ENCODE assay signal across 9 mouse cellular contexts in genomic region chr9:42808394-42808793, GRCm38 (mm10).
DNase-seq lines count a peak whose midpoint lies in the region; ATAC-seq and TF ChIP-seq lines count a peak whose summit lies in the region.
"Had no signal": no experiment of that assay in that cellular context is flagged by ENCODE, and none has a peak within 500 bp of the region (broad histone marks: within the 10 kb centered on the region; RNA-seq: fewer than 3 reads in every experiment).

No protein-coding gene starts in this region.

- no peaks in the 10 kb centered on the region for H3K36me3 ChIP-seq in kidney, embryonic 15.5 days
- H3K36me3 ChIP-seq in ES-Bruce4 (ENCODE audit: control insufficient read depth, insufficient read depth, low read length, poor library complexity, severe bottlenecking): no peaks in the 10 kb centered on the region
- no peaks in the 10 kb centered on the region for H3K36me3 ChIP-seq in liver, embryonic 14.5 days (replicated peaks; ENCODE audit: control insufficient read depth, insufficient read depth, low read depth)
- H3K36me3 ChIP-seq in limb, embryonic 10.5 days: no peaks in the 10 kb centered on the region

- 76% methylated on average over 9 of the region's 9 CpGs for WGBS in kidney, embryonic 15.5 days
- 56% methylated on average over 9 of the region's 9 CpGs for WGBS in liver, embryonic 14.5 days (ENCODE audit: insufficient replicate concordance)
- 71% methylated on average over 9 of the region's 9 CpGs for WGBS in limb, embryonic 10.5 days

- no peak overlapping the region for H3K27ac ChIP-seq in kidney, embryonic 15.5 days
- no peak overlapping the region for H3K27ac ChIP-seq in ES-Bruce4 (ENCODE audit: insufficient read depth, low read length)
- no peak overlapping the region for H3K27ac ChIP-seq in liver, embryonic 14.5 days
- no peak overlapping the region for H3K27ac ChIP-seq in limb, embryonic 10.5 days

- H3K27me3 ChIP-seq in kidney, embryonic 15.5 days: no peaks in the 10 kb centered on the region
- no peaks in the 10 kb centered on the region for H3K27me3 ChIP-seq in ES-Bruce4 (ENCODE audit: control insufficient read depth, insufficient read depth, low read length, poor library complexity, severe bottlenecking)
- no peaks in the 10 kb centered on the region for H3K27me3 ChIP-seq in liver, embryonic 14.5 days (ENCODE audit: control insufficient read depth, insufficient read depth, low read length)
- 0 out of 2 replicates have a peak, but pooled peaks cover 5% of the 10 kb centered on the region for H3K27me3 ChIP-seq in limb, embryonic 10.5 days (ENCODE audit: low read depth, poor library complexity, severe bottlenecking)

- TF ChIP-seq CTCF in ES-Bruce4 (IDR thresholded peaks at IDR 0.05; ENCODE audit: low read depth, low read length): peak; percentile 30
- TF ChIP-seq CTCF in liver, embryonic 14.5 days (IDR thresholded peaks at IDR 0.05; ENCODE audit: low read depth): peak; percentile 45

- TF ChIP-seq POLR2A in ES-Bruce4 (IDR thresholded peaks at IDR 0.05; ENCODE audit: insufficient read depth, low read length): no peak

- no peaks in the 10 kb centered on the region for H3K4me1 ChIP-seq in kidney, embryonic 15.5 days
- no peaks in the 10 kb centered on the region for H3K4me1 ChIP-seq in ES-Bruce4 (ENCODE audit: control insufficient read depth, insufficient read depth, low read length)
- H3K4me1 ChIP-seq in liver, embryonic 14.5 days (replicated peaks; ENCODE audit: control insufficient read depth in 2 of 2, insufficient read depth in 2 of 2, low read length in 1 of 2): no peaks in the 10 kb centered on the region
- no peaks in the 10 kb centered on the region for H3K4me1 ChIP-seq in limb, embryonic 10.5 days

- DNase-seq in kidney, adult 18-20 months: peak; percentile 9
- DNase-seq in adrenal gland, postnatal 36 days: peak; percentile 15 to 30
- no peak for DNase-seq in liver, embryonic 14.5 days (ENCODE audit: low read depth in 3 of 3, low spot score in 3 of 3)
- DNase-seq in limb, embryonic 10.5 days (ENCODE audit: low spot score): no peak
- DNase-seq in cerebellum, postnatal 4 days (ENCODE audit: low spot score in 2 of 2): no peak

- no peak overlapping the region for H3K4me3 ChIP-seq in kidney, embryonic 15.5 days (replicated peaks)
- H3K4me3 ChIP-seq in ES-Bruce4 (ENCODE audit: low read depth, low read length): no peak overlapping the region
- no peak overlapping the region for H3K4me3 ChIP-seq in liver, embryonic 14.5 days (ENCODE audit: insufficient read depth in 1 of 2, low read depth in 2 of 2, low read length in 2 of 2)
- no peak overlapping the region for H3K4me3 ChIP-seq in limb, embryonic 10.5 days
- H3K4me3 ChIP-seq: myocyte had no signal

- no peak overlapping the region for H3K4me2 ChIP-seq in kidney, embryonic 15.5 days
- no peak overlapping the region for H3K4me2 ChIP-seq in liver, embryonic 14.5 days (ENCODE audit: low read depth)

- no peak for ATAC-seq in kidney, embryonic 15.5 days (replicated peaks; ENCODE audit: low FRiP score)
- no peak for ATAC-seq in liver, embryonic 14.5 days (ENCODE audit: insufficient read depth)
- no peak for ATAC-seq in inflammation-experienced regulatory T-cells, adult 6 months

- no peaks in the 10 kb centered on the region for H3K9me3 ChIP-seq in kidney, embryonic 15.5 days (replicated peaks)
- H3K9me3 ChIP-seq in ES-Bruce4 (replicated peaks; ENCODE audit: control insufficient read depth, insufficient read depth, low read length, poor library complexity, severe bottlenecking): no peaks in the 10 kb centered on the region
- H3K9me3 ChIP-seq in liver, embryonic 14.5 days (ENCODE audit: control insufficient read depth, low read length): no peaks in the 10 kb centered on the region
- H3K9me3 ChIP-seq in limb, embryonic 10.5 days (replicated peaks): no peaks in the 10 kb centered on the region

- no peak overlapping the region for H3K9ac ChIP-seq in kidney, embryonic 15.5 days
- no peak overlapping the region for H3K9ac ChIP-seq in ES-Bruce4 (ENCODE audit: low read depth, poor library complexity, severe bottlenecking)
- H3K9ac ChIP-seq in liver, embryonic 14.5 days (replicated peaks): no peak overlapping the region

- no peak for TF ChIP-seq EP300 in ES-Bruce4 (IDR thresholded peaks at IDR 0.05; ENCODE audit: insufficient read depth, low read depth, low read length)
- no peak for TF ChIP-seq EP300 in liver, embryonic 14.5 days (IDR thresholded peaks at IDR 0.05; ENCODE audit: low read depth)

Comparison
In these comparisons a context has a peak if more than half of its experiments do, and no peak if none do; other contexts are left out.
1. DNase-seq: peak in kidney, adult 18-20 months (single experiment) and adrenal gland, postnatal 36 days (2 of 2); none in liver, embryonic 14.5 days (0 of 3), limb, embryonic 10.5 days (single experiment) and cerebellum, postnatal 4 days (0 of 2).